Mouse (Mus musculus): ENCODE measurements around the gene Tmem229a. TPM values are rescaled to one million over a fixed set of nuclear protein-coding genes. Genes with fewer than 3 reads are reported as not detected.

Tmem229a gene
- total and polyA plus RNA-seq, 3 experiments: not detected

GRCm38 (mm10) chr6:24925076-24925785, 30.9 kb downstream of the Tmem229a start:
- H3K9ac ChIP-seq (ENCODE audit: control insufficient read depth, low read depth, low read length, poor library complexity, severe bottlenecking): no peak overlapping the region
- H3K4me3 ChIP-seq (ENCODE audit: control insufficient read depth in 1 of 2, insufficient read depth in 1 of 2, low read depth in 2 of 2, low read length in 2 of 2): no peak overlapping the region
- TF ChIP-seq POLR2A (IDR thresholded peaks at IDR 0.05; ENCODE audit: control insufficient read depth in 1 of 2, insufficient read depth in 1 of 2, low read depth in 1 of 2, low read length in 2 of 2, poor library complexity in 1 of 2) (no peak), BHLHE40 (IDR thresholded peaks at IDR 0.05; ENCODE audit: borderline replicate concordance, low read depth, low read length) (no peak), SIN3A (IDR thresholded peaks at IDR 0.05; ENCODE audit: low read length) (no peak)

GRCm38 (mm10) chr6:24913591-24913990, 42.5 kb downstream of the Tmem229a start:
- Histone ChIP-seq H3K9me3 (replicated peaks; ENCODE audit: insufficient read depth, low read length) (no peaks in the 10 kb centered on the region), H3K4me1 (ENCODE audit: control insufficient read depth in 1 of 2, insufficient read depth in 2 of 2, low read length in 2 of 2) (no peaks in the 10 kb centered on the region), H3K36me3 (ENCODE audit: control insufficient read depth in 1 of 2, insufficient read depth in 2 of 2, low read length in 2 of 2) (no peaks in the 10 kb centered on the region), H3K4me3 (ENCODE audit: control insufficient read depth in 1 of 2, insufficient read depth in 1 of 2, low read depth in 2 of 2, low read length in 2 of 2) (no peak overlapping the region), H3K9ac (ENCODE audit: control insufficient read depth, low read depth, low read length, poor library complexity, severe bottlenecking) (no peak overlapping the region), H3K27me3 (ENCODE audit: control insufficient read depth in 1 of 2, insufficient read depth in 2 of 2, low read length in 2 of 2) (no peaks in the 10 kb centered on the region), H3K27ac (ENCODE audit: control insufficient read depth, low read depth, low read length) (no peak overlapping the region), H3K79me2 (ENCODE audit: control insufficient read depth, insufficient read depth, low read length, poor library complexity) (no peaks in the 10 kb centered on the region)
- DNase-seq (ENCODE audit: low read depth, low spot score): no peak
- TF ChIP-seq ETS1 (IDR thresholded peaks at IDR 0.05; ENCODE audit: low read depth, low read length): no peak

More at GRCm38 (mm10) chr6:24925076-24925785, 30.9 kb downstream of the Tmem229a start:
- H3K4me1 ChIP-seq (ENCODE audit: control insufficient read depth in 1 of 2, insufficient read depth in 2 of 2, low read length in 2 of 2): no peaks in the 10 kb centered on the region
- DNase-seq (ENCODE audit: low read depth, low spot score): no peak
- H3K9me3 ChIP-seq (replicated peaks; ENCODE audit: insufficient read depth, low read length): no peaks in the 10 kb centered on the region
- no peaks in the 10 kb centered on the region for H3K27me3 ChIP-seq (ENCODE audit: control insufficient read depth in 1 of 2, insufficient read depth in 2 of 2, low read length in 2 of 2)
- no peak overlapping the region for H3K27ac ChIP-seq (ENCODE audit: control insufficient read depth, low read depth, low read length)
- no peaks in the 10 kb centered on the region for H3K79me2 ChIP-seq (ENCODE audit: control insufficient read depth, insufficient read depth, low read length, poor library complexity)
- no peaks in the 10 kb centered on the region for H3K36me3 ChIP-seq (ENCODE audit: control insufficient read depth in 1 of 2, insufficient read depth in 2 of 2, low read length in 2 of 2)

GRCm38 (mm10) chr6:24910728-24911105, 45.4 kb downstream of the Tmem229a start:
- H3K4me3 ChIP-seq (ENCODE audit: control insufficient read depth in 1 of 2, insufficient read depth in 1 of 2, low read depth in 2 of 2, low read length in 2 of 2): no peak overlapping the region
- no peaks in the 10 kb centered on the region for H3K27me3 ChIP-seq (ENCODE audit: control insufficient read depth in 1 of 2, insufficient read depth in 2 of 2, low read length in 2 of 2)
- H3K36me3 ChIP-seq (ENCODE audit: control insufficient read depth in 1 of 2, insufficient read depth in 2 of 2, low read length in 2 of 2): no peaks in the 10 kb centered on the region
- no peak for TF ChIP-seq SMC3 (IDR thresholded peaks at IDR 0.05; ENCODE audit: low read depth, low read length)
- no peak for TF ChIP-seq KAT2A (conservative IDR thresholded peaks at IDR 0.05; ENCODE audit: low read depth, low read length)
- TF ChIP-seq CHD1 (IDR thresholded peaks at IDR 0.05; ENCODE audit: low read depth, low read length): no peak
- no peak for TF ChIP-seq ELF1 (IDR thresholded peaks at IDR 0.05; ENCODE audit: low read depth, low read length)
- no peak for TF ChIP-seq USF2 (IDR thresholded peaks at IDR 0.05; ENCODE audit: borderline replicate concordance in 1 of 2, insufficient read depth in 1 of 2, low read depth in 1 of 2, low read length in 2 of 2)
- no peak for TF ChIP-seq EP300 (IDR thresholded peaks at IDR 0.05; ENCODE audit: low read depth in 1 of 2, low read length in 2 of 2)
- TF ChIP-seq BHLHE40 (IDR thresholded peaks at IDR 0.05; ENCODE audit: borderline replicate concordance, low read depth, low read length): no peak
- TF ChIP-seq TCF12 (IDR thresholded peaks at IDR 0.05; ENCODE audit: low read depth, low read length): no peak
- TF ChIP-seq POLR2AphosphoS2 (IDR thresholded peaks at IDR 0.05; ENCODE audit: low read length): no peak
- no peak for TF ChIP-seq NRF1 (IDR thresholded peaks at IDR 0.05; ENCODE audit: insufficient read depth, low read depth, low read length, poor library complexity, severe bottlenecking)
- TF ChIP-seq E2F4 (IDR thresholded peaks at IDR 0.05; ENCODE audit: borderline replicate concordance, low read depth, low read length): no peak
- TF ChIP-seq NELFE (IDR thresholded peaks at IDR 0.05; ENCODE audit: low read depth, low read length): no peak
- no peak for TF ChIP-seq MYC (IDR thresholded peaks at IDR 0.05; ENCODE audit: low read depth, low read length)
- no peak for TF ChIP-seq RCOR1 (IDR thresholded peaks at IDR 0.05; ENCODE audit: low read depth, low read length)
- TF ChIP-seq HCFC1 (IDR thresholded peaks at IDR 0.05; ENCODE audit: low read depth, low read length): no peak
- TF ChIP-seq ZC3H11A (IDR thresholded peaks at IDR 0.05; ENCODE audit: low read depth, low read length): no peak
- no peak for TF ChIP-seq ZNF384 (IDR thresholded peaks at IDR 0.05; ENCODE audit: low read depth, low read length)
- no peak for TF ChIP-seq MAFK (IDR thresholded peaks at IDR 0.05; ENCODE audit: borderline replicate concordance, low read depth, low read length)
- no peak for TF ChIP-seq TBP (IDR thresholded peaks at IDR 0.05; ENCODE audit: low read depth, low read length)
- no peak for DNase-seq (ENCODE audit: low read depth, low spot score)
- no peak overlapping the region for H3K27ac ChIP-seq (ENCODE audit: control insufficient read depth, low read depth, low read length)
- no peak overlapping the region for H3K9ac ChIP-seq (ENCODE audit: control insufficient read depth, low read depth, low read length, poor library complexity, severe bottlenecking)
- H3K4me1 ChIP-seq (ENCODE audit: control insufficient read depth in 1 of 2, insufficient read depth in 2 of 2, low read length in 2 of 2): no peaks in the 10 kb centered on the region
- no peaks in the 10 kb centered on the region for H3K9me3 ChIP-seq (replicated peaks; ENCODE audit: insufficient read depth, low read length)
- H3K79me2 ChIP-seq (ENCODE audit: control insufficient read depth, insufficient read depth, low read length, poor library complexity): no peaks in the 10 kb centered on the region

All from MEL (cell line).